Mouse (Mus musculus): ENCODE results near the gene Plekha6. TPM values are rescaled to one million over a fixed set of nuclear protein-coding genes. Genes with fewer than 3 reads are reported as not detected.

Gene Plekha6
- 10 to 100 TPM; 72.2 to 84.2 TPM for total RNA-seq (2021)

GRCm38 (mm10) chr1:133163820-133164431 is at the start of gene Plekha6:
Plekha6 (plus strand) TSS chr1:133164210.
- DNase-seq (ENCODE audit: low spot score in 2 of 2): no peak
- intact Hi-C loops (cut with DNase I): no loop called here

DNA sequence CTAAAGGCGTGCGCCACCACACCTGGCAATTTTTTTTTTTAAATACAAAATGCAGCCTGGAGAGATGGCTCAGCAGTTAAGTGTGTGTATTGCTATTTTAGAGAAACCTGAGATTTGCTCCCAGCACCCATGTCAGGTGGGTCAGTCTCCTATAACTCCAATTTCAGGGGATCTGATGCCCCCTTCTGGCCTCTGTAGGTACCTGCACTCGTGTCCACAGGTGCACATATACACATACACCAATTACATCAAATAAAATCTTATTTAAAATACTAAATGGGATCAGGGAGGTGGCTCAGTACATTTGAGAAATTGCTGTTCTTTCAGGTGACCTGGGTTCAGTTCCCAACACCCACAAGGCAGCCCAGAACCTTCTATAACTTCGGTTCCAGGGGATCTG is 47.9 kb upstream of the Plekha6 start:
- intact Hi-C loops (cut with DNase I): no loop called here
- no peak for DNase-seq (ENCODE audit: low spot score in 2 of 2)

- intact Hi-C loops (cut with DNase I): no loop called here
- DNase-seq (ENCODE audit: low spot score in 2 of 2): no peak
Measured at GRCm38 (mm10) chr1:133118127-133118526, 45.9 kb upstream of the Plekha6 start.

DNA sequence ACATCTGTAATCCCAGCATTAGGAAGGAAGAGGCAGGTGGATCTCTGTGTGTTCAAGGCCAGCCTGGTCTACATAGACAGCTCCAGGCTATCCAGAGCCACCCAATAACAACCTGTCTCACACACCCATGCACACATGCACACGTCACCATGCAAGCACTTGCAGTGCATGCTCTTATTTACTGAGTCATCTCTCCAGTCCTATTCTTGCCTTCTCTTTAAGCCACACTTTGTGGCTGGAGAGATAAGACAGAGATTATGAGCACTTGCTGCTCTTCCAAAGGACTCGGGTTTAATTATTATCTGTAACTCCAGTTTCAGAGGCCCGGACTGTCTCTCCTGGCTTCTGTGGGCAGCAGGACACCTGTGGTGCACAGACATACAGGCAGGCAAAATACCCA is 45.2 kb upstream of the Plekha6 start:
- intact Hi-C loops (cut with DNase I): no loop called here
- DNase-seq (ENCODE audit: low spot score in 2 of 2): no peak

DNA sequence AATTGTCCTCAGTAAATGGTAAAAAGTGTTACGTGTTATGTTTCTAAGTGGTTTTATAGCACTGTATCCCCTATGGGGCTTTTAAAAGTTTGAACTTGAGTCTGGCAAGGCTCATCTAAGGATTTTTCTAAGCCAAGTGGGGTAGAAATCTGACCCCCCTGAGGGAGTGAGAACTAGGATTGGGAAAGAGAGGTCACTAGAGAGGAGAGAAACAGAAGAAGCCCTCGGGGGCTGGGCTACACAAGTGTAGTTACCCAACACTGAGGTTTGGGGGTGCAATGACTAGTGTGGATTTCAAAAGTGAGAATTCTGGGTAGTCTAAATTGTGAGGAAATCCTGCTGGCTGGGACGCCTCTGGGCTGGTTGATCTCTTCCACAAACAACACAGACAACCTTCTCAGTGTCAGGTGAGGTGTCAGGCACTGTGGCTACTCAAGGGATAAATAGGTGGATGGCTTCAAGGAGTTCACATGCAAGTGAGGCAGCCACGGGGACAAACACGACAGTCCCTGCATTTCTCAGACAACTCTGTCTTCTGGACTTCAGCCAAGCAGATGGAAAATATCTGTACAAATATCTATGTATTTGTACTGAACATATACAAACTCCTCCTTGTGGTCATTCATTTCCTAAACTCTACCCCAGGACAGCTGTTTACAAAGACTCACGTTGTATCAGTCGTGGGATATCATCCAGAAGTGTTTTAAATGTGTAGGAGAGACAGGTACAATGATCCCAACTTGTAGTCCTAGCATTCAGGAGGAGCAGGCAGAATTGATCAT is 43.9 kb upstream of the Plekha6 start:
- intact Hi-C loops (cut with DNase I): no loop called here
- DNase-seq (ENCODE audit: low spot score in 2 of 2): no peak

GRCm38 (mm10) chr1:133121246-133121645 is 42.8 kb upstream of the Plekha6 start:
- intact Hi-C loops (cut with DNase I): no loop called here
- DNase-seq (ENCODE audit: low spot score in 2 of 2): no peak

- DNase-seq (ENCODE audit: low spot score in 2 of 2): no peak
- intact Hi-C loops (cut with DNase I): no loop called here
Measured at GRCm38 (mm10) chr1:133124137-133124536, 39.9 kb upstream of the Plekha6 start.

DNA sequence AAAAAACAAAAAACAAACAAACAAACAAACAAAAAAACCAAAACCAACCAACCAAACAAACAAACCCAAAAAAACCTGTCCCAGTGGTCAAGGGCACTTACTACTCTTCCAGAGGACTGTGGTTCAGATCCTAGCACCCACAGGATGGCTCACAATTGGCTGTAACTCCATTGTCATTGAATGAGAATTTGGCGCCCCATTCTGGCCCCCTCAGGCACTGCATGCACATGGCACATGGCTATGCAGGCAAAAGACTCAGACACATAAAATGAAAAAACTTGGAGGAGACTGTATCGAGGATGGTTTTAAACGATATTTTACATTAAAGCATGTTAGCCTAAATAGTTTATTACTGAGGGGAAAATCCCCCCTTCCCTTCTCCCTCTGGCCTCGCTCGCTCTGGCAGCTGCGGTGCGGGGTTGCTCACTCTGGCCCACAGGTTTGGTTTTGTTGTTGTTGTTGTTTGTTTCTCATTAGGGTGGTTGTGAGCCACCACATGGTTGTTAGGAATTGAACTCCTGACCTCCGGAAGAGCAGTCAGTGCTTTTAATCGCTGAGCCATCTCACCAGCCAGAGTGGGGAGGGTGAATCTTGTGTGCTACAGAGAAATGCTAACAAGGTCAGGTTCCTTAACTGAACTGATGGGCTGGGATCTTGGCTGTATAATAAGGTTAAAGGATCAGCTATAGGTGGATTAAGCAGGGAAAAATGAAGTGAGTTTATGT is 38.2 kb upstream of the Plekha6 start:
- DNase-seq (ENCODE audit: low spot score in 2 of 2): no peak
- intact Hi-C loops (cut with DNase I): no loop called here

GRCm38 (mm10) chr1:133126365-133126740 is 37.7 kb upstream of the Plekha6 start:
- intact Hi-C loops (cut with DNase I): no loop called here
- no peak for DNase-seq (ENCODE audit: low spot score in 2 of 2)

DNA sequence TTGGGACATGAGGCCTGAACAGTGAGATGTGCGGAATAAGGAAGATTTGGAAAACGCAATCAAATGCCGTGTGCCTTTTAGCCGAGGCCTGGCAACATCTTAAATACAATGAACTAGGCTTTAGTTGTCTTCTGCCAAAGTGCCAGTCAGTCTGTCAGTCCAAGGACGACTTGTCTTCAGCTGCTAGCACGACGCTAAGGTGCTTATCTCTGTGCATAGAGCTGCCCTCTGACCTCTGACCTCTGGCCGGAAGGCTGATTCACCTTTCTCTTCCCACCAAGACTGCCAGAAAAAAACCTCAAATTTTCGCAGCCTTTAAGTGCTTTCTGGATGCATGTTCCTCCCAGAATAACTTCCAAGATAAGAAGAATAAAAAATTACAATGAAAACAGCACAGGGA is 36.7 kb upstream of the Plekha6 start:
- DNase-seq (ENCODE audit: low spot score in 2 of 2): no peak
- intact Hi-C loops (cut with DNase I): no loop called here

GRCm38 (mm10) chr1:133129471-133130221 is 34.4 kb upstream of the Plekha6 start:
- DNase-seq (ENCODE audit: low spot score in 2 of 2): peak in 1 of 2 experiments; percentile 19
- intact Hi-C loops (cut with DNase I): no loop called here

DNA sequence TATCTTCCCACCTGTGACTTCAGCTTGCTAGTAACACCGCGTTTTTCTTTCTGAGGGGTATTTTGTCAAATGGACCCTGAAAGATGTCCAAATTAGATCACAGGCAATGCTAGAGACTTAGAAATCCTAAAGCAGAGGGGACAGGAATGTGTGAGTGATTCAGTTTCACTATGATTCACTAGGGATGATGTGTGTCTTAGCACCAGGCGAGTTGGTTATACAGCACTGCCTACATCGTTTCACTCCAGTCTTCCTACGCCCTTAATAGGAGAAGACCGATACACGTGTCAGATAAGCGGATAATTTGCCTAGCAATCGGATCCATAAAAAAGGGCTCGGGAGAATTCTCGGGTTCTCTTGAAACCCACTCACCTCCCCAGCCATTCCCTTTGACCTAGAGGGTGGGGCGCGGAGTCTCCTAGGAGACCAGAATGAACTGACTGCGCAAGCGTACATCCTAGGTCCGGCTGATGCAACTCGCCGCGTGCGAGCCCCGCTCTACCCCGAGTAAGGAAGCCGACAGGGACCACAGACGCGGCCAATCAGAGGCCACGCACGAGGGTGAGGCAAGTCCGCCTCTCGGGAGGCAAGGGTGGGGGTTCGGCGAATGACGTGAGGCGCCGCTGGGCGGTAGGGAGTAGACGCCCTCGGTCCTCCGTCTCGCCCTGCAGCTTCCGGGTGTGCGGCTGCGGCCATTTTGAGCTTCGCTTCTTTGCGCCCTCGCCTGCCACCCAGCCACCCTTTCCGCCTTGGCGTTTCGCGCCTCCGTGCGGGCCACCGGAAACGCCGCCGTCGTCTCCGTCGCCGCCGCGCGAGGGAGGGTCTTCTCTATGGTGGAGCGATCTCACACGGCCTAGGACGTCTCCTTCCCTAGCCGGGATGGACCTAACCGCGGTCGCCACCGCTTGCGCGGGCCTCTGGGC is 33.1 kb upstream of the Plekha6 start, which contains the start of gene Ppp1r15b:
TSS of gene Ppp1r15b (plus strand) at position 506 of the 923 bp plus-strand sequence.
- peak; percentile 99 to 100 for DNase-seq (ENCODE audit: low spot score in 2 of 2)
- intact Hi-C loops (cut with DNase I): no loop called here

DNA sequence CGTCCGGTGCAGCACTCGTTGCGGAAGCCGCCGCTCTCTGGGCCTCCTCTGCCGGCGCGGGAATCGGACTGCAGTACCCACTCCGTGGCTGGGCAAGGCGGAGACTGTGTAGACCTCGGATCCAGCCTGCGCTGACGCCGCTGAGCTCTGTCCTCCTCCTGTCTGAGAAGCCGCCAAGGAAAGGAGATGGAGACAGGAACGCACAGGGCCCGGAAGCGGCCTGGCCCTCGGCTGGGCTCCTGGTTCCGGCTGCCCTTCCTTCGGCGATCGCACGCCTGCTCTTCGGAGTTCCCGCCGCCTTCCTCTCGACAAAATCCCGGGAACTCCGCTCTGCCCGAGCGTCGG is 32.5 kb upstream of the Plekha6 start:
- no peak for DNase-seq (ENCODE audit: low spot score in 2 of 2)
- intact Hi-C loops (cut with DNase I): no loop called here

DNA sequence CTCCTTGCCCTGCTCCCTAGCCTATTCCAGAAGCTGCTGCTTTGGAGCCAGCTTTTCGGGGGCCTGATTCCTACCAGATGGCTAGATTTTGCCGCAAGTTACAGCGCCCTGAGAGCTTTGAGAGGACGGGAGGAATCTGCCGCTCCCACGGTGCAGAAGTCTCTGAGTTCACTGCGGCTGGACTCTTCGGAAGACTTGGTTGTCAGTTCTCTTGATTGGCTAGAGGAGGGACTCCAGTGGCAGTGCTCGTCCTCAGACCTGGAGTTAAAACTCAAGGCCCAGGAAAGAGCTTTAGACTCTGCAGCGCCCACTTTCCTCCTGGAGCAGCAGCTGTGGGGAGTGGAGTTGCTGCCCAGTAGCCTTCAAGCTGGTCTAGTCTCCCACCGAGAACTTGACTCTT is 32.1 kb upstream of the Plekha6 start:
- intact Hi-C loops (cut with DNase I): loop anchor here (2.0 kb wide), 1 partner anchor 85 kb away; no protein-coding TSS in a partner anchor
- DNase-seq (ENCODE audit: low spot score in 2 of 2): peak in 1 of 2 experiments; percentile 25

DNA sequence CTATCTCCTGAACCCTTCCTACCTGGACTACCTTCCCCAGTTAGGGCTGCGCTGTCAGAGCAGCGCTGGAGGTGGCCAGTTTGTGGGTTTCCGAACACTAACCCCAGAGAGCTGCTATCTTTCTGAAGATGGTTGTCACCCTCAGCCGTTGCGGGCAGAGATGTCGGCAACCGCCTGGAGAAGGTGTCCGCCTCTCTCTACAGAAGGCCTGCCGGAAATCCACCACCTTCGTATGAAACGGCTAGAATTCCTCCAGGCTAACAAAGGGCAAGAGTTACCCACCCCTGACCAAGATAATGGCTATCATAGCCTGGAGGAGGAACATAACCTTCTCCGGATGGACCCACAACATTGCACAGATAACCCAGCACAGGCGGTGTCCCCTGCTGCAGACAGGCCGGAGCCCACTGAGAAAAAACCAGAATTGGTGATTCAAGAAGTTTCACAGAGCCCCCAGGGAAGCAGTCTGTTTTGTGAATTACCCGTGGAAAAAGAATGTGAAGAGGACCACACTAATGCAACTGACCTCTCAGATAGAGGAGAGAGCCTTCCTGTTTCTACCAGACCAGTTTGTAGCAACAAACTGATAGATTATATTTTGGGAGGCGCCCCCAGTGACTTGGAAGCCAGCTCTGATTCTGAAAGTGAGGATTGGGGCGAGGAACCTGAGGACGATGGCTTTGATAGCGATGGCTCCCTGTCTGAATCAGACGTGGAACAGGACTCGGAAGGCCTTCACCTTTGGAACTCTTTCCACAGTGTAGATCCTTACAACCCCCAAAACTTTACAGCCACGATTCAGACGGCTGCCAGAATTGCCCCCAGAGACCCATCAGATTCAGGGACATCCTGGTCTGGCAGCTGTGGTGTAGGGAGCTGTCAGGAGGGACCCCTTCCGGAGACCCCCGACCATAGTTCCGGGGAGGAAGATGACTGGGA is 31.4 kb upstream of the Plekha6 start:
- intact Hi-C loops (cut with DNase I): loop anchor here (2.0 kb wide), 1 partner anchor 86 kb away; no protein-coding TSS in a partner anchor
- DNase-seq (ENCODE audit: low spot score in 2 of 2): no peak

DNA sequence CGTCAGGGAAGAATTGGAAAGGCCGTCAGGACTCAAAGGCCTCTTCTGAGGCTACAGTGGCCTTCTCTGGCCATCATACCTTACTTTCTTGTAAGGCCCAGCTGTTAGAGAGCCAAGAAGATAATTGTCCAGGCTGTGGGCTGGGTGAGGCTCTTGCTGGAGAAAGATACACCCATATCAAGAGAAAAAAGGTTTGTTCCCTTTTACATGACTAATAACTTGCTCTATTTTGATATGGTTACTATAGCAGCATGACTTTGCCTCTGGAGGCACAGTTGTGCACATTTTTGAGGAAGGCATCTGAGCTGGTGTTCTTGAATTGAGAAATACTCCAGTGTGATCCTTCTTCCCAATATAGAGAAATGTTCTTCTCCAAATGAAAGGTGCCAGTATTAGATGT is 30.6 kb upstream of the Plekha6 start:
- DNase-seq (ENCODE audit: low spot score in 2 of 2): no peak
- intact Hi-C loops (cut with DNase I): loop anchor here (2.0 kb wide), 1 partner anchor 87 kb away; no protein-coding TSS in a partner anchor

- intact Hi-C loops (cut with DNase I): no loop called here
- DNase-seq (ENCODE audit: low spot score in 2 of 2): no peak
Measured at GRCm38 (mm10) chr1:133134071-133134470, 29.9 kb upstream of the Plekha6 start.

GRCm38 (mm10) chr1:133134881-133135280 is 29.1 kb upstream of the Plekha6 start:
- intact Hi-C loops (cut with DNase I): no loop called here

More at GRCm38 (mm10) chr1:133134881-133135280, 29.1 kb upstream of the Plekha6 start:
- DNase-seq (ENCODE audit: low spot score in 2 of 2): no peak
